Mouse (Mus musculus) brain, adult 10 weeks (tissue): Measurements from ENCODE around the gene Clec2l. TPM values are rescaled to one million over a fixed set of nuclear protein-coding genes. Genes with fewer than 3 reads are reported as not detected.

Experiments used
- polyA plus RNA-seq: library from polyadenylated mRNA; stranded (reverse); fragments of 350-450 nt; fragmentation: Illumina TruSeq; extraction: RNeasy Lipid Tissue Mini Kit (QIAGEN cat#74804); gene quantifications from one replicate; pipeline ENCODE4 v1.2.3, GENCODE M21; 2015; ENCODE audit warnings: low read depth, low replicate concordance

Gene Clec2l
- polyA plus RNA-seq, result 68.6 TPM

DNA sequence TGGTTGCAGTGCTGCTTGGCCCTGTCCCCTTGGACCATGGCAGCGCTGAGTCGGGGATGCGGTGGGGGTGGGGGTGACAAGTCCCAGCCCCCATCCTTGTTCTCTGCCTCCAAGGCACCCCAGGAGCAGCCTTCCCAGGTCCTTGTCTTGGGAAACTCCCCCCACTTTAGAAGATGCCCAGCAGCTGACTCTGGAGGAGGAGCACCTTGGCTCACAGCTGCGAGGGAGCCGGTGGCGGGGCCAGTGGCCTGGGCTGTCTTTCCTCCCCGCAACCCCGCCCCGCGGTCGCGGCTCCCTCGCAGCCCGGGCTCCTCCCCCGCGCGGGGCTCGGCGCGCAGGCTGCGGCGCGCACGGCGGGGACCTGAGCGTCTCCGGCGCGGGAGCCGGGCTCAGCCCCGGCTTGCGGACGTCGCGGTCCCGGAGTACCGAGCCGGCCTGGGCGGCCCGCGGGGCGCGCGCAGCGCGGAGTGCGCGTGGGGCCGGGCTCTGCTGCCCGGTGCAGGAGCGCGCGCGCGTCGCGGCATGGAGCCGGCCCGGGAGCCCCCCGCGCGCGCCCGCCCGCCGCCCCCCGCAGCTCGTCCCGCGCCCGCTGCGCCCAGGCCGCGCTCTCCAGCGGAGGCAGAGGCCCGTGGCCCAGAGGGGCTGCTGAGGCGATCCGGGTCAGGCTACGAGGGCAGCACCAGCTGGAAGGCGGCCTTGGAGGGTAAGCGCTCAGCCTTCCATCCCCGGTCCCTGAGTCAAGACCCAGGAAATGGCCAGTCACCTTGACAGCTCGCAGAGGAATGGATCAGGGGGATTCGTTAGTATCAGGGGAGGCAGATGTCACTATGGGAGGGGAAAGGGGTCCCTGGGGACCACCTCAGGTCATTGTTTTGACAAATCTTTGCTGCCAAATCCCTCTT, at the start of gene Clec2l:
Gene Clec2l (plus strand): TSS at position 356 of the 902 bp plus-strand sequence.

DNA sequence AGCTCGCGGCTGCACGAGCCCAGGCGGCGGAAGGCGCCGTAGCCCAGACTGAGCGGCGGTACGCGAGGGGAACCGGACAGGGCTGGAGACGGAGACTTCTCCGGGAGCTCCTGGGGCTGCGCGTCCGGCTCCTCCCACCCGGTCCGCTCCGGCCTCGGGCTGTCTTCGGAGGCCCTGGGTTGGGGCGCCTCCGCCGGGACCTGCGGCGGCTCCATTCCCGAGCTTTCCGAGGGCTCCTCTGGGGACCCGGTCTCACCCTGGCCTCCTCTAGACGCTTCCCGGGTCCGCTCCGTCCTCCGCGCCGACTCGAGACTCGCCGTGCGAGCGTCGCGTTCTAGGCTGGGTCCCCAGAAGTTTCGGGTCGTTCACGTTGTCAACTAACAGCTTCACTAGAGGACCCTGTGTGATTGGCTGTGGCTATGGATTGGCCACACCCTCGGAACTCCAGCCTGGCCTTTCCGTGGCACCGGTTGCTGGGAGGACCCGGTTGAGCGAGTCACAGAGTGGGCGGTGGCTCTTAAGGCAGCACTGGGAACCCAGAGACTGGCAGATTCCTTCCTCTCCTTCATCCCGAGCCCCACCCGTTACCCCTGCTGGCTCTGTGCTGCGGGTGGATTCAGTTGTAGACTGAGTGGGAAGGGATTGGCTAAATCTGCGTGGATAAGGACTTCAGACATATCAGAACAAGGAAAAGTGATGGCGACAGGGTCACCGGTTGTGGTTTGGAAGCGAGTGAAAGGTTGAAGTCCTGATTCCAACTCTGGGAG, 25.8 kb upstream of the Clec2l start, which contains the start of gene Klrg2:
Gene Klrg2 (minus strand): TSS at position 391 of the 767 bp plus-strand sequence.

Other genes starting within 250 kb of the Clec2l start
- gene Ubn2, start 229.1 kb upstream of the Clec2l start, polyA plus RNA-seq, result 16.2 TPM
- 124 TPM for gene Fmc1, start 129.6 kb upstream of the Clec2l start, polyA plus RNA-seq
- 128 TPM for gene Luc7l2, start 111.7 kb upstream of the Clec2l start, polyA plus RNA-seq
- not detected for gene Klrg2, start 25.8 kb upstream of the Clec2l start, polyA plus RNA-seq
- gene Tbxas1, start 212.3 kb downstream of the Clec2l start, polyA plus RNA-seq, result 5.5 TPM
- gene Hipk2, start 213.1 kb downstream of the Clec2l start, polyA plus RNA-seq, result 24.2 TPM